Mouse (Mus musculus): Measurements from ENCODE around the gene Cdc37. TPM values are rescaled to one million over a fixed set of nuclear protein-coding genes. Genes with fewer than 3 reads are reported as not detected.

The Cdc37 gene
- polyA plus RNA-seq, 1 experiment from 2014 or later = 256 TPM

- DNase-seq (ENCODE audit: low spot score) (no peak), ATAC-seq (replicated peaks; ENCODE audit: low FRiP score, low read depth) (no peak)
- Histone ChIP-seq H3K27ac (peak overlapping the region; percentile 95; the same call in 1 of the 2 replicates), H3K36me3 (ENCODE audit: insufficient read depth, low read length) (no peaks in the 10 kb centered on the region), H3K27me3 (ENCODE audit: insufficient read depth, low read length) (peaks cover 21% of the 10 kb centered on the region), H3K4me1 (replicated peaks; ENCODE audit: insufficient read depth, low read length) (peaks cover 20% of the 10 kb centered on the region; the same call in 1 of the 2 replicates), H3K4me2 (ENCODE audit: low read length) (0 out of 2 replicates have a peak overlapping the region, but pooled peaks have one; percentile 86), H3K4me3 (replicated peaks; ENCODE audit: low read depth, low read length) (no peak overlapping the region), H3K9ac (ENCODE audit: low read depth, low read length) (no peak overlapping the region), H3K9me3 (replicated peaks; ENCODE audit: low read length) (no peaks in the 10 kb centered on the region)
- WGBS = 50% methylated on average over 1 of the region's 1 CpGs
- TF ChIP-seq CTCF (IDR thresholded peaks at IDR 0.05; ENCODE audit: low read depth) = no peak
Measured at GRCm38 (mm10) chr9:21169157-21169556, 19.4 kb upstream of the Cdc37 start.

- H3K36me3 ChIP-seq (ENCODE audit: insufficient read depth, low read length) = no peaks in the 10 kb centered on the region
- peaks cover 22% of the 10 kb centered on the region for H3K27me3 ChIP-seq (ENCODE audit: insufficient read depth, low read length)
- H3K4me1 ChIP-seq (replicated peaks; ENCODE audit: insufficient read depth, low read length) = peaks cover 20% of the 10 kb centered on the region; the same call in 1 of the 2 replicates
- DNase-seq (ENCODE audit: low spot score) (peak; percentile 88), ATAC-seq (replicated peaks; ENCODE audit: low FRiP score, low read depth) (peak; percentile 53)
- H3K4me2 ChIP-seq (ENCODE audit: low read length) = peak overlapping the region; percentile 86
- H3K9ac ChIP-seq (ENCODE audit: low read depth, low read length) = peak overlapping the region; percentile 58
- peak; percentile 91 for TF ChIP-seq CTCF (IDR thresholded peaks at IDR 0.05; ENCODE audit: low read depth)
- H3K4me3 ChIP-seq (replicated peaks; ENCODE audit: low read depth, low read length) = peak overlapping the region; percentile 27
- WGBS = 7% methylated on average over 30 of the region's 30 CpGs
- no peaks in the 10 kb centered on the region for H3K9me3 ChIP-seq (replicated peaks; ENCODE audit: low read length)
- peak overlapping the region; percentile 95 for H3K27ac ChIP-seq
Measured at GRCm38 (mm10) chr9:21168161-21169123, 18.7 kb upstream of the Cdc37 start.

GRCm38 (mm10) chr9:21167140-21168097 lies 17.6 kb upstream of the Cdc37 start:
- WGBS = 52% methylated on average over 10 of the region's 10 CpGs
- peak; percentile 25; the same call in 1 of the 2 replicates for TF ChIP-seq CTCF (IDR thresholded peaks at IDR 0.05; ENCODE audit: low read depth)
- Histone ChIP-seq H3K9me3 (replicated peaks; ENCODE audit: low read length) (no peaks in the 10 kb centered on the region), H3K4me2 (ENCODE audit: low read length) (peak overlapping the region; percentile 86), H3K9ac (ENCODE audit: low read depth, low read length) (peak overlapping the region; percentile 58), H3K36me3 (ENCODE audit: insufficient read depth, low read length) (no peaks in the 10 kb centered on the region), H3K27me3 (ENCODE audit: insufficient read depth, low read length) (peaks cover 22% of the 10 kb centered on the region), H3K4me1 (replicated peaks; ENCODE audit: insufficient read depth, low read length) (peaks cover 20% of the 10 kb centered on the region; the same call in 1 of the 2 replicates), H3K4me3 (replicated peaks; ENCODE audit: low read depth, low read length) (peak overlapping the region; percentile 27), H3K27ac (peak overlapping the region; percentile 95)
- ATAC-seq (replicated peaks; ENCODE audit: low FRiP score, low read depth) (no peak), DNase-seq (ENCODE audit: low spot score) (peak; percentile 72)

- 34% methylated on average over 3 of the region's 3 CpGs for WGBS
- H3K9ac ChIP-seq (ENCODE audit: low read depth, low read length) = no peak overlapping the region
- H3K4me1 ChIP-seq (replicated peaks; ENCODE audit: insufficient read depth, low read length) = peaks cover 20% of the 10 kb centered on the region; the same call in 1 of the 2 replicates
Measured at GRCm38 (mm10) chr9:21166516-21166915, 16.7 kb upstream of the Cdc37 start.

DNA sequence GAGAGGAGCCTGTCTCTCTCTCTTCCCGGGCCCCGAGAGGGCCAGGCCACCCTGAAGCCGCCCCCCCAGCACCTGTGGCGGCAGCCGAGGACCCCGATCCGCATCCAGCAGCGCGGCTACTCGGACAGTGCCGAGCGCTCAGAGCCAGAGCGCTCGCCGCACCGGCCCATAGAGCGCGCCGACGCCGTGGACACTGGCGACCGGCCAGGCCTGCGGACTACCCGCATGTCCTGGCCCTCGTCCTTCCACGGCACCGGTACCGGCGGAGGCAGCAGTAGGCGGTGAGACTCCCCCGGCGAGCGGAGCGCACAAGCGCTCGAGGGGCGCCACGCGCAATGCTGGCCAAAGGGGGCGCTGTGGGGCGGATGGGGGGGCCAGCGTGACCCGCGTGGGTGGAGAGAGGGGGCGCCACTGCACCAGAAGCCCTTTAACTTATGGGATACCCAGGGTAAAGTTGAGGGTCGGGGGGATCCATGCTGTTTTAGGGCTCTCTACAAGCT lies 16.2 kb upstream of the Cdc37 start:
- Histone ChIP-seq H3K27ac (no peak overlapping the region), H3K36me3 (ENCODE audit: insufficient read depth, low read length) (no peaks in the 10 kb centered on the region), H3K9ac (ENCODE audit: low read depth, low read length) (peak overlapping the region; percentile 47), H3K9me3 (replicated peaks; ENCODE audit: low read length) (no peaks in the 10 kb centered on the region), H3K4me3 (replicated peaks; ENCODE audit: low read depth, low read length) (peak overlapping the region; percentile 53), H3K27me3 (ENCODE audit: insufficient read depth, low read length) (peaks cover 22% of the 10 kb centered on the region), H3K4me1 (replicated peaks; ENCODE audit: insufficient read depth, low read length) (peaks cover 20% of the 10 kb centered on the region; the same call in 1 of the 2 replicates), H3K4me2 (ENCODE audit: low read length) (peak overlapping the region; percentile 86)
- DNase-seq (ENCODE audit: low spot score) (peak; percentile 47), ATAC-seq (replicated peaks; ENCODE audit: low FRiP score, low read depth) (no peak)
- under 1% methylated on average over 47 of the region's 47 CpGs for WGBS
- TF ChIP-seq CTCF (IDR thresholded peaks at IDR 0.05; ENCODE audit: low read depth) = peak; percentile 71

More at GRCm38 (mm10) chr9:21166516-21166915, 16.7 kb upstream of the Cdc37 start:
- H3K36me3 ChIP-seq (ENCODE audit: insufficient read depth, low read length) = no peaks in the 10 kb centered on the region
- DNase-seq (ENCODE audit: low spot score) (no peak), ATAC-seq (replicated peaks; ENCODE audit: low FRiP score, low read depth) (no peak)
- H3K27me3 ChIP-seq (ENCODE audit: insufficient read depth, low read length) = peaks cover 22% of the 10 kb centered on the region
- no peak for TF ChIP-seq CTCF (IDR thresholded peaks at IDR 0.05; ENCODE audit: low read depth)
- no peak overlapping the region for H3K27ac ChIP-seq
- H3K4me3 ChIP-seq (replicated peaks; ENCODE audit: low read depth, low read length) = peak overlapping the region; percentile 53
- H3K9me3 ChIP-seq (replicated peaks; ENCODE audit: low read length) = no peaks in the 10 kb centered on the region
- peak overlapping the region; percentile 86 for H3K4me2 ChIP-seq (ENCODE audit: low read length)

Data from kidney, postnatal 0 days (tissue).